Mouse (Mus musculus) C2C12 (cell line): Measurements from ENCODE around the gene Chd9. TPM values are rescaled to one million over a fixed set of nuclear protein-coding genes. Genes with fewer than 3 reads are reported as not detected.
A peak's percentile ranks its signal among the peaks of the same experiment; 100 is the strongest.

Experiments used
- H3K27me3 ChIP-seq: one replicate; pipeline ENCODE4 v1.6.1; 2011; ENCODE audit not compliant: control insufficient read depth, insufficient read depth, insufficient read length
- H3K36me3 ChIP-seq: one replicate; pipeline ENCODE4 v1.6.1; 2011; ENCODE audit not compliant: control insufficient read depth, insufficient read depth
- H3K4me3 ChIP-seq: one replicate; pipeline ENCODE4 v1.5.1; 2011; ENCODE audit warnings: mild to moderate bottlenecking, control low read depth; ENCODE audit not compliant: poor library complexity, insufficient read depth, severe bottlenecking
- H3K79me2 ChIP-seq: one replicate; pipeline ENCODE4 v1.6.1; 2011; ENCODE audit not compliant: control insufficient read depth, insufficient read depth
- H3K79me3 ChIP-seq: one replicate; pipeline ENCODE4 v1.6.1; 2011; ENCODE audit warnings: low read depth, control low read depth
- H3ac ChIP-seq: one replicate; pipeline ENCODE3; 2011; ENCODE audit warnings: low read depth; ENCODE audit not compliant: control insufficient read depth, insufficient read length
- CEBPB ChIP-seq: IDR thresholded peaks from one replicate; pipeline ENCODE4 v1.6.1; 2011; ENCODE audit warnings: low read depth, mild to moderate bottlenecking, control low read depth, moderate library complexity
- CTCF ChIP-seq: IDR thresholded peaks from one replicate; pipeline ENCODE4 v1.5.1; 2011; ENCODE audit not compliant: control insufficient read depth, insufficient read depth, insufficient read length
- FOSL1 ChIP-seq: IDR thresholded peaks from one replicate; pipeline ENCODE4 v1.8.0; 2011; ENCODE audit warnings: mild to moderate bottlenecking, low read length; ENCODE audit not compliant: poor library complexity, insufficient read depth, severe bottlenecking
- MAX ChIP-seq: IDR thresholded peaks from one replicate; pipeline ENCODE4 v1.6.1; 2011; ENCODE audit warnings: mild to moderate bottlenecking, control low read depth
- MYOD1 ChIP-seq: IDR thresholded peaks from one replicate; pipeline ENCODE4 v1.6.1; 2011; ENCODE audit warnings: low read depth; ENCODE audit not compliant: control insufficient read depth, insufficient read length
- MYOG ChIP-seq: IDR thresholded peaks from one replicate; pipeline ENCODE4 v1.6.1; 2011; ENCODE audit not compliant: control insufficient read depth, insufficient read length; ENCODE audit errors: extremely low read depth
- USF1 ChIP-seq: IDR thresholded peaks from one replicate; pipeline ENCODE4 v1.6.1; 2011; ENCODE audit warnings: low read depth, mild to moderate bottlenecking, control low read depth, moderate library complexity
- polyA plus RNA-seq: library from polyadenylated mRNA; unstranded; fragments of >200 nt; fragmentation: generic; extraction: Trizol; gene quantifications from one replicate; pipeline ENCODE4 v1.2.1, GENCODE M21; 2012; ENCODE audit warnings: missing spikeins

Gene Chd9
- polyA plus RNA-seq, 1 experiment: 18.4 TPM

DNA sequence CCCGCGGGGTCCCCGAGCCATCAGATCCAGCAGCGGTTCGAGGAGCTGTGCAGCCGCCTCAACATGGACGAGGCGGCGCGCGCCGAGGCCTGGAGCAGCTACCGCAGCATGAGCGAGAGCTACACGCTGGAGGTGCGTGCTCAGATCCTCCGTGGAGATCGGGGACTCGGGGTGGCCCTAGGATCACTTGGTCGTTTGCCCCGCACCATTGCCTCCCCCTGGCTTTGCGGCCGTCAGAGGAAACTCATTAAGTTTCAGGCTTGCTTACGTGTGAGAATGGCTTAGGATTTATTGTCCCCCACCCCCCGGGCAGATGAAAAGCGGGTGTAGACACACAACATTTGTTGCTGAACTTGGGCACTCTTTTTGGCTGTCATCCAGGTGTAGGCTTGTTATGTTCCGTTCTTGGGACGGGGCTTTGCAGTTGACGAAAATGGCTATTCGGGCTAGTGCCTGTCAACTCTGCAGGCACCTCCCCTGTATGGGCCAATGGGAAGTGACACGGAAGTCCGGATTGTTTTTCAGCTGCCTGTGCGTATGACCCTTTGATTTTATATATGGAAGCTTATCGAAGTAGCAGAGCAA is 242.2 kb downstream of the Chd9 start:
- Histone ChIP-seq H3K79me3 (peaks cover 5% of the 10 kb centered on the region), H3ac (peak overlapping the region; percentile 74), H3K79me2 (no peaks in the 10 kb centered on the region), H3K27me3 (no peaks in the 10 kb centered on the region), H3K36me3 (no peaks in the 10 kb centered on the region), H3K4me3 (peak overlapping the region; percentile 89)
- TF ChIP-seq FOSL1 (no peak), CTCF (no peak), MAX (no peak), MYOD1 (no peak), MYOG (no peak), CEBPB (no peak), USF1 (no peak)

GRCm38 (mm10) chr8:91077077-91077867 is 249.1 kb downstream of the Chd9 start:
- Histone ChIP-seq H3K27me3 (no peaks in the 10 kb centered on the region), H3K79me3 (no peaks in the 10 kb centered on the region), H3K79me2 (no peaks in the 10 kb centered on the region), H3K36me3 (no peaks in the 10 kb centered on the region), H3ac (no peak overlapping the region), H3K4me3 (no peak overlapping the region)
- TF ChIP-seq MYOG (no peak), FOSL1 (no peak), MAX (no peak)

DNA sequence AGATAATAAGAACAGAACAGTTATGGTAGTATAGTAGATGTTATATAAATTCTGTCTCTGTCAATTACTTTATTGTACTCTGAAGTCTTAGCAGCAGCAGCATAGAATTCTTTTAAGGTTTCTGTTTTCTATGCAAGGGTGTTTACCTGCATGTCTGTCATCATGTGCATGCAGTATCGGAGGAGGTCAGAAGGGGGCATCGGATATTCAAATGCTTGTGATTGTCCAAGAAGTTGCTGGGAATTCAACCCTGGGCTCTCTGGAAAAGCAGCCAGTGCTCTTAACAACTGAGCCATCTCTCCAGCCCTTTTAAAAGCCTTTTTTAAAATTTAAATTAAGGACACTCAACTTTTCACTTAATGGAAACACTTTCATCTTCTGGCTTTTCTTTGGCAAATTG is 251.5 kb downstream of the Chd9 start:
- H3K4me3 ChIP-seq: no peak overlapping the region
- no peaks in the 10 kb centered on the region for H3K27me3 ChIP-seq
- H3K36me3 ChIP-seq: peaks cover 5% of the 10 kb centered on the region
- TF ChIP-seq MAX (no peak), USF1 (no peak)
- H3K79me3 ChIP-seq: no peaks in the 10 kb centered on the region
- no peak overlapping the region for H3ac ChIP-seq
- no peaks in the 10 kb centered on the region for H3K79me2 ChIP-seq

DNA sequence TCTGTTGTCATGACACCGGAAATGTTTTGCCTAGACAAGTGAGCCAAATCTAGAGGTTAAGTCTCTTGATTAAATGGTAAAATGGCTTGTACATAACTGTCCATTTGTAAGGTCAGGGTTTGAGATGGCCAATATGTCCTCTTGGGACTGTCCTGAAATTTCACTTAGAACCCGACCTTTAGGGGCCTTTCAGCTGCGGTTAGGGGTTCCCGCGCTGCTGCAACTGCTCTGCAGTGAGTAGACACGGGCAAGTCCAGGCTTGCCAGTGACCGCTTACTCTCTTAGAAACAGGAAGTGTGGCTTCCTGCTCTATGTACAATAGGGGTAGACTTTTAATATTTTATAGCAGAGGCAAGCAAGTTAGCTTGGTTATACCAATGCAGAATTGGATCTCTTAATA is 253.8 kb downstream of the Chd9 start:
- no peak overlapping the region for H3ac ChIP-seq
- no peaks in the 10 kb centered on the region for H3K79me2 ChIP-seq
- TF ChIP-seq FOSL1 (no peak), MYOD1 (no peak), CEBPB (no peak), MAX (no peak), MYOG (no peak), CTCF (no peak), USF1 (no peak)
- peaks cover 12% of the 10 kb centered on the region for H3K36me3 ChIP-seq
- no peak overlapping the region for H3K4me3 ChIP-seq
- H3K79me3 ChIP-seq: no peaks in the 10 kb centered on the region
- H3K27me3 ChIP-seq: no peaks in the 10 kb centered on the region

DNA sequence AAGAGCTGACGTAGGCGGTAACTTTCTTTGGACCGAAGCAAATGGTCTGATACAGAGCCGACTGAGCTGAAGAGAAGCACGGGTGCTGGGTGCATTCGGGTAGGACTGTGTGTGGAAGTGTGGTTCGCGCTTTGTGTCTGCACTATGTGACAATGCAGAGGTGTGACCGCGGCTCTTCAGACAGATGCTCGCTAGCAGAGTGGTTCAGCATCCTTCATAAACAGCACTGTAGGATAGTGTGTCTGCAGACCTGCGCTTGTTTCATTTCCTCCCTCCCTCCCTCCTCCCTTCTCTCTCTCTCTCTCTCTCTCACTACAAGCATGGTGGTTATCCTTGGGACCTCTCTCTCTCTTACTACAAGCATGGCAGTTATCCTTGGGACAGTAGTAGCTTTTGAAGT is 254.3 kb downstream of the Chd9 start:
- H3K36me3 ChIP-seq: peaks cover 12% of the 10 kb centered on the region
- H3K4me3 ChIP-seq: no peak overlapping the region
- TF ChIP-seq FOSL1 (no peak), MYOG (no peak), CTCF (no peak), MYOD1 (no peak), USF1 (no peak), MAX (no peak), CEBPB (no peak)

DNA sequence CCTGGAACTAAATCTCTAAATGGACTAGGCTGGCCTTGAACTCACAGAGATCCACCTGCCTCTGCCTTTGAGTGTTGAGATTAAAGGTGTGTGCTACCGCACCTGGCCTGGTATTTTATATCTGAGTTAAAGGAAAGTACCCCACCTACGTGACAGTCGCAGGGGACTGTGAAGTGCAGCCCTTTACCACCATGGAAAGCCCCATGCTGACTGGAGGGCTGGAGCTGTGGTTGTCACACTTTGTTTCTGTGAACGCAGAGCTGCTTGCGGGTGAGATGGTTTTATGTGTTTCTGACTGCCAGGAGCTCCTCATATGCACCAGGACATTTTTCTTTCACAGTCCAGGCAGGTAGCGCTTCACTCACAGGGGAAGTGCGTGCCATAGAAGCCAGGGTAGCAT is 260.3 kb downstream of the Chd9 start:
- Histone ChIP-seq H3K4me3 (no peak overlapping the region), H3K79me3 (no peaks in the 10 kb centered on the region), H3K36me3 (peaks cover 27% of the 10 kb centered on the region), H3K27me3 (no peaks in the 10 kb centered on the region), H3ac (no peak overlapping the region), H3K79me2 (no peaks in the 10 kb centered on the region)
- TF ChIP-seq CEBPB: no peak
- TF ChIP-seq MYOG: no peak
- TF ChIP-seq CTCF: no peak

More for the DNA sequence above, 254.3 kb downstream of the Chd9 start:
- Histone ChIP-seq H3ac (no peak overlapping the region), H3K79me2 (no peaks in the 10 kb centered on the region), H3K27me3 (no peaks in the 10 kb centered on the region), H3K79me3 (no peaks in the 10 kb centered on the region)
